Mouse (Mus musculus) liver, embryonic 14.5 days (tissue): ENCODE data around the gene Catsperz.

Source experiments
- CTCF ChIP-seq: IDR thresholded peaks from 2 replicates; pipeline ENCODE4 v1.5.1; 2016; ENCODE audit warnings: antibody characterized with exemption, low read depth, control low read depth
- EP300 ChIP-seq: IDR thresholded peaks from 2 replicates; pipeline ENCODE4 v1.6.1; 2016; ENCODE audit warnings: antibody characterized with exemption, low read depth

DNA sequence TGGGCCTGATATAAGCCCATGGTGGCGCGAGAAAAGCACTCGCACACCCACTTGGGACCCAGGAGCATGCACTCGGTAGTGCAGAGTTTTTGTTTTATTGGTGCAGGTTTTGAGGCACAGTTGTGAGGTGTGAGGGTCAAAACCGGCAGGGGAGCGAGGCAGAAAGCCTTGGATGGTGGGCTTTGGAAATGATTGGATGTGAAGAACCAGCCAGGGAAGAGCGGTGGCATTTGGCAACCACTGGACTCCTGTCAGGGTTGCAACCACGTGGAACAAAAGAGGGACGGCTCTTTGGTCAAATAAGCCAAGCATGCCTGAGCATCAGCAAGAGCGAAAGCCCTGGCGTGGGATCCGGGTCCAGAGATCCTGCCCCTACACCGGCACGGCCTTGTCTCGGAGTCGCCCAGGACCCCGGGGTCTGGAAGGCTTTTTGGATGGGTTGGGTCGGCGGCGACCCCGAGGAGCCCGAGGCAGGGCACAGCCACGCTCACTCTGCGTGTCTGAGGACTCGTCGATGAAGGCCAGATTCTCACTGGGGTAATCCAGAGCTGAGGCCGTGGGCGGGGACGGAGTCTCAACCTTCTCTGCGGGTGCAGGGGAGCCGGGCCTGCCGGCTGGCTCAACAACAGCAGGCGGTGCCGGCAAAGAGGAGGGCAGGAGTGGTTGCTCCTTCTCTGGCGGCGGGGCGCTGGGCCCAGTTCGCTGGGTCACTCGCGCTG, 590 bp upstream of the Catsperz start:
- no peak for TF ChIP-seq CTCF
- no peak for TF ChIP-seq EP300
